12 mouse cellular contexts compared by ENCODE assay signal in the genomic region with DNA sequence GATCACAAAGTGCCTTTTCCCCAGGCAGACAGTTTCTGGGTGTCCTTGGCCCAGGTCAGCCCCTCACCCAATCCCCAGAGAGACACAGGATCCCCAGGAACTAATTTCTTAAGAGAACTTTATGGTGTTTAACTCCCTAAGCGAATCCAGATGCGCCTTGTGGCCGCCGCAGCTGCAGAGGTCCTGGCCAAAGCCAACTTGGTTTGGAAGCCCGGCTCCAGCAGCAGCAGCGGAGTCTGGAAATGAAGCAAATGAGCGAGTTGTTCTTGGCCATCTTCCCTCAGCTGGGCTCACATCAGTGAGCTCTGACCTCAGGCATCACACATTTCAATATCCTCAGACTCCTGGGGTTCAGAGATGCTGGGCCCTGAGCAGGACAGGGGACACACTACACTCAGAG. TPM values are rescaled to one million over a fixed set of nuclear protein-coding genes. Genes with fewer than 3 reads are reported as not detected.
DNase-seq lines count a peak whose midpoint lies in the region; ATAC-seq and TF ChIP-seq lines count a peak whose summit lies in the region.
"Had no signal": no experiment of that assay in that cellular context is flagged by ENCODE, and none has a peak within 500 bp of the region (broad histone marks: within the 10 kb centered on the region; RNA-seq: fewer than 3 reads in every experiment).

No protein-coding gene starts in this region.

- 0 out of 2 replicates have a peak overlapping the region, but pooled peaks have one; percentile 14 for H3K4me2 ChIP-seq in embryonic facial prominence, embryonic 13.5 days
- H3K4me2 ChIP-seq in limb, embryonic 14.5 days (replicated peaks; ENCODE audit: low read depth, low read length, severe bottlenecking), result no peak overlapping the region
- H3K4me2 ChIP-seq: liver, embryonic 12.5 days had no signal

- no peak for TF ChIP-seq POLR2A in limb, embryonic 14.5 days (IDR thresholded peaks at IDR 0.05; ENCODE audit: borderline replicate concordance, extremely low read depth, insufficient read depth, insufficient read length)

- peak overlapping the region; percentile 23; the same call in 1 of the 2 replicates for H3K27ac ChIP-seq in layer of hippocampus, adult 2 months
- H3K27ac ChIP-seq in embryonic facial prominence, embryonic 13.5 days, result peak overlapping the region; percentile 68
- 0 out of 2 replicates have a peak overlapping the region, but pooled peaks have one; percentile 26 for H3K27ac ChIP-seq in limb, embryonic 14.5 days (replicated peaks; ENCODE audit: low read depth, low read length)
- H3K27ac ChIP-seq: liver, embryonic 12.5 days had no signal

- H3K4me3 ChIP-seq in layer of hippocampus, adult 2 months, result no peak overlapping the region
- H3K4me3 ChIP-seq in embryonic facial prominence, embryonic 13.5 days, result no peak overlapping the region
- H3K4me3 ChIP-seq in limb, embryonic 14.5 days (replicated peaks; ENCODE audit: low read length), result no peak overlapping the region
- H3K4me3 ChIP-seq: hindbrain, embryonic 10.5 days; liver, embryonic 12.5 days; myocyte had no signal

- H3K9me3 ChIP-seq in embryonic facial prominence, embryonic 13.5 days, result no peaks in the 10 kb centered on the region
- H3K9me3 ChIP-seq in limb, embryonic 14.5 days (ENCODE audit: control insufficient read depth, low read length), result no peaks in the 10 kb centered on the region
- H3K9me3 ChIP-seq: hindbrain, embryonic 10.5 days; liver, embryonic 12.5 days had no signal

- peaks cover 10% of the 10 kb centered on the region for H3K36me3 ChIP-seq in embryonic facial prominence, embryonic 13.5 days
- H3K36me3 ChIP-seq in limb, embryonic 14.5 days (ENCODE audit: control insufficient read depth, insufficient read depth, low read length), result peaks cover 5% of the 10 kb centered on the region; the same call in 1 of the 2 replicates

- no peak overlapping the region for H3K9ac ChIP-seq in embryonic facial prominence, embryonic 13.5 days
- H3K9ac ChIP-seq in limb, embryonic 14.5 days (ENCODE audit: low read depth, low read length, severe bottlenecking), result no peak overlapping the region
- H3K9ac ChIP-seq: forebrain, postnatal 0 days; liver, embryonic 12.5 days had no signal

- H3K27me3 ChIP-seq in embryonic facial prominence, embryonic 13.5 days, result no peaks in the 10 kb centered on the region
- H3K27me3 ChIP-seq in limb, embryonic 14.5 days (ENCODE audit: control insufficient read depth, insufficient read depth, low read length), result no peaks in the 10 kb centered on the region
- H3K27me3 ChIP-seq: liver, embryonic 12.5 days had no signal

- ATAC-seq in embryonic facial prominence, embryonic 13.5 days (ENCODE audit: insufficient number of reproducible peaks, insufficient read depth, low FRiP score, low TSS enrichment, low read depth), result no peak
- no peak; the same call in 1 of the 2 replicates for ATAC-seq in limb, embryonic 14.5 days (ENCODE audit: low FRiP score, low read depth)
- ATAC-seq: forebrain, postnatal 0 days; liver, embryonic 12.5 days had no signal

- WGBS in embryonic facial prominence, embryonic 13.5 days, result 29% methylated on average over 7 of the region's 7 CpGs
- 25% methylated on average over 7 of the region's 7 CpGs for WGBS in limb, embryonic 14.5 days

- H3K4me1 ChIP-seq in embryonic facial prominence, embryonic 13.5 days, result peaks cover 63% of the 10 kb centered on the region
- peaks cover 16% of the 10 kb centered on the region; the same call in 1 of the 2 replicates for H3K4me1 ChIP-seq in limb, embryonic 14.5 days (ENCODE audit: control insufficient read depth, insufficient read depth, low read length)

- TF ChIP-seq CTCF in layer of hippocampus, adult 2 months (conservative IDR thresholded peaks at IDR 0.05), result no peak

- DNase-seq in layer of hippocampus, adult 2 months (ENCODE audit: low spot score in 2 of 2), result no peak
- DNase-seq in layer of hippocampus, adult 9-10 months (ENCODE audit: low spot score), result no peak
- DNase-seq in gastrocnemius, postnatal 4 days (ENCODE audit: low spot score in 2 of 2), result peak; percentile 53 to 69
- DNase-seq in limb, embryonic 14.5 days (ENCODE audit: low spot score), result peak; percentile 22
- DNase-seq in adrenal gland, adult 8-10 months, result no peak
- no peak for DNase-seq in cerebellum, postnatal 14 days
- DNase-seq: forebrain, postnatal 0 days; lung, postnatal 4 days had no signal

RNA-seq across cellular contexts. Expression of a gene that starts 33.6 kb away (rescaled TPM):
- 100 to 1,000 TPM; 269 to 286 TPM for total RNA-seq in layer of hippocampus, adult 2 months (2021)
- 17.7 and 20.1 TPM in 2 replicates for polyA plus RNA-seq in embryonic facial prominence, embryonic 13.5 days (2015; fragmentation: Nextera tagmentation; extraction: Ambion mirVana)
- total RNA-seq in gastrocnemius, postnatal 4 days (2021), result 10 to 100 TPM; 39.1 to 40.7 TPM
- polyA plus RNA-seq in limb, embryonic 14.5 days (2012; rRNA removed), result 39.7 and 48.3 TPM in 2 replicates
- 27.1 and 37.1 TPM in 2 replicates for polyA plus RNA-seq in limb, embryonic 14.5 days (2014; fragmentation: Nextera tagmentation; extraction: Ambion mirVana)
- 100 to 1,000 TPM; 134 to 141 (median 137) TPM for total RNA-seq in adrenal gland, adult 8-10 months (2022)

Comparison
In these comparisons a context has a peak if more than half of its experiments do, and no peak if none do; other contexts are left out.
1. DNase-seq: peak in gastrocnemius, postnatal 4 days (2 of 2) and limb, embryonic 14.5 days (single experiment); none in layer of hippocampus, adult 2 months (0 of 2), layer of hippocampus, adult 9-10 months (single experiment), adrenal gland, adult 8-10 months (single experiment) and cerebellum, postnatal 14 days (0 of 2).
2. Peak in every context shown above with its lines, with median percentiles within 50 percentile points of each other: H3K27ac ChIP-seq.